Mouse (Mus musculus) megakaryocyte, adult 5-6 weeks (primary cell): ENCODE measurements around the gene Nrxn3. TPM values are rescaled to one million over a fixed set of nuclear protein-coding genes. Genes with fewer than 3 reads are reported as not detected.

Experiments used
- ATAC-seq: 2 replicates; pipeline ENCODE4 v1.8.0; 2016; ENCODE audit warnings: mild to moderate bottlenecking, inconsistent platforms; ENCODE audit not compliant: poor library complexity, severe bottlenecking
- total RNA-seq, 2 experiments: library from RNA; stranded (forward) in 1 of 2; stranded (reverse) in 1 of 2; fragments of 153-499, 151-499 nt in 1 of 2; fragments of 221-1000, 200-1000 nt in 1 of 2; gene quantifications; 2 replicates each; pipeline versions ENCODE4 v1.2.3 to v1.2.4; 2015 to 2017

Gene Nrxn3
- total RNA-seq, 2 experiments from 2014 or later: not detected

GRCm38 (mm10) chr12:89290736-89291574 is 568.3 kb downstream of the Nrxn3 start:
- peak; percentile 89 for ATAC-seq

- peak; percentile 79 for ATAC-seq
Measured at GRCm38 (mm10) chr12:89302011-89302410, 579.3 kb downstream of the Nrxn3 start.

DNA sequence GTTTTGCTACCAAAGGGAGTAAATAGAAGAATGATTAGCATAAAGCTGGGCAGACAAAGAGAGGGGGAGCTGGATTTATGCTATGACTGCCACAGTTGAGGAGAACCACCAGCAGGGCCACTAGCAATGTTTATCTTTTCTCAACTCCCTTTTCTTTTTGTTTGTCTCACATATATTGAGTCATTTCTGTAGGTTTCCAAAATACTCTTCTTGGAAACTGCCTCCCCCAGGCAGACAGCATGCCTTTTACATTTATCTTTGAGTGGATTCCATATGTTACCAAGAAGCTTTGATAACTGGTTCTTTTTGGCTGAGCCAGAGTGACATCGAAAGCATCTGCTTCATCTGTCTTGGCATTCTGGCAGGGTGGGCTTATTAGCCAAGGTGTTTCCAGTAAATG is 587.5 kb downstream of the Nrxn3 start:
- ATAC-seq: no peak

GRCm38 (mm10) chr12:89312586-89312985 is 589.9 kb downstream of the Nrxn3 start:
- ATAC-seq: peak; percentile 72

- ATAC-seq: no peak
Measured at GRCm38 (mm10) chr12:89325864-89326560, 603.3 kb downstream of the Nrxn3 start.

DNA sequence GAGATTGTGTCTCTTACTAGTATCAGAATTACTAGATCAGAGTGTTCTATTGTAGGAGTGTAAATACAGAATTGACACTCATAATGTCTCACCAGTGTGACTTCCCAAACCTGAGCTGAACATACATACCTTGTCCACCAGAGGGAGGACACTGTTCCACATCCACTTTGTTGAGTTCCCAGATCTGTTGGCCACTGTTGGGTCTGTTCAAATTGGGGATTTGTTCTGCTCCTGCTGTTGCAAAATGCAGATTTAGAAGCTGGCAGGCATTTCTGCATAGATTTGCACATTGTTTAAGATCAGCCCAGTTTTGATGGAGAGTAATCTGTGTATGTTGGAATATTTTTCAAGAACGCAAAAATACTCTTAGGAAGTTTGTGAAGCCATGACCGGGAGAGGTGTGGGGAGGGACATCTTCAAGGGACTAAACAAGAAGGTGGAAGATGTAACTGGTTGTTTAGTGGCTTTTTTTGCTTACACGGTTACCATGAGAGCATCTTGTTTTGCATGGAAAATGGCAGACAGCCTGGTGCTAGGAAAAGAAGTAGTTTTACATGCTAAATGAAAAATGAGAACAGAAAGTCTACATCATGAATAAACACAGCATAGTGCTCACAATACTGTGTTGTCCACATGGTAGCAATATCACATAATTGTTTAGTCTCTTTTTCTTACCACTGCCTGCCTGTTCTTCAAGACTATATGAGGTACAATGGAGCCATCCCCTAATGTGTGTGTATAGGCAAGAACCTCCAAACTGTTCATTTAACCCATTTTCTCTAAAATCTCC is 609.0 kb downstream of the Nrxn3 start:
- ATAC-seq: no peak

DNA sequence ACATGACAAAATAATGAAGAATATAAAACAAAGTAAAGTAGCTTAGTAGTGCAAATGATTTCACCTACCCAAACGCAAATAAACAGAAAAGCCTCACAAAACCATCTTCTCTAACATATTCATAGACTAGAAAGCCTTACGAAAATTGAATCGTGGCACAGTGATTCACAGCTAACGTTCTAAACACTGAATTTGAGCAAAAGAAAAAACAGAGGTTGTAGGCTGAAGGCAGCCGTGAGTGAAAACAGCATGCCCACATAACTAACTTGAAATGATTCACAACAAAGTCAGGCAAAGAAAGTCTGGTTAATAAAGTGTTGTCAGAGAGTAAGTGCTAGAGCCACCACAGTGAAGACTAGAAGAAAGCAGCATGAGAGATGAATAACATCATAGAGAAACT is 610.8 kb downstream of the Nrxn3 start:
- ATAC-seq: no peak

DNA sequence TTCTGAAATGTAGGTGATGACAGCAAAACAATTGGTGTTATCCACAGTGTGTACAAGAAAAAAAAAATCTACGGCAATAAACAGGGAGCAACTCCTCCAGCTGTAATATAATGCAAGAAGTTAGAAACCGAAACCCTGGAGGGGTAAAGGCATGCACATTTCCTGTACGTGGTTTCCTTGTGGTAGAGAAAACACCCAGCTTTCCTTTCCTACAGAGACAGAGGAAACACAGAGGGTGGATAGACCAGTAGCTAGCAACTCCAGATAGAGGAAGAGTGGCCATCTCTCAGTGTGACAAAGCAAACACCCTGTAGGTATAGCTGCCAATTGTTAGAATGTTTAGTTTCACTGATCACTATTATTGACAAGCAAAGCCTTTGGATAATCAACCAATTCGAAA is 642.2 kb downstream of the Nrxn3 start:
- ATAC-seq: peak; percentile 24; the same call in 1 of the 2 replicates

DNA sequence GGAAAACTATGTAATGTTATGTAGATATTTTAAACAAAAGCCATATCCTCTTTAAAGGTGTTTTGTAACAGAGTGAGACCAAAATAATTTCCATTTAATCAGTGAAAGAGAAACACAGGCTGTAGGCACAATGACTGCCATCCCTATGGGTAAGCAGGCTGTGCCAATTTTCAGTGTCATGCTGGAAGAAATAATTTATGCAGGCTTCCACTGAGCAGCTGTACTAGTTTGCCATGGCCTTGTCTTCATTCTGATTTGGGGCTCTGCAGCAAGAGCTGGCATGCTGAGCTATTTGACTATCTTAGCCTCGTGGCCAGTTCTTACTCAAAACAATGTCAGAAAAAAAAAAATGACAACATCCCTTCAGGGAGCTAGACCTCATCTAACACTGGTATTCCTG is 647.3 kb downstream of the Nrxn3 start:
- no peak for ATAC-seq

DNA sequence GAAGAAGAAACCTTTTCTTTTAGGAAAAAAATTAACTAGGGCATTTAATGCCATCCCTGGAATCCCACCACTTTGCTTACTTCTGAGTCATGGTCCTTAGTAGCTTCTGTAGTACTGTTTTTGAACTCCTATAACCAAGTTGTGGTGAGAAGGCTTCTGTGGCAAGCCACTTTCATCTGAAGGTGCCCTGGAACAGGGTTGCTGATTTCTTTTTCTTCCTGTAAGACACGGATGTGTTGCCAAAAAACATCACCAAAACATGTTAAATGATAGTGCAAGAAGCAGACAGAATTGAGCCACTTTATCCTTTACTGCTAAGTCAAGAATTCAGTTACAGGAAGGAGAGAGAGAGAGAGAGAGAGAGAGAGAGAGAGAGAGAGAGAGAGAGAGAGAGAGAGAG is 653.9 kb downstream of the Nrxn3 start:
- ATAC-seq: no peak

GRCm38 (mm10) chr12:89377051-89377643 is 654.5 kb downstream of the Nrxn3 start:
- no peak for ATAC-seq

DNA sequence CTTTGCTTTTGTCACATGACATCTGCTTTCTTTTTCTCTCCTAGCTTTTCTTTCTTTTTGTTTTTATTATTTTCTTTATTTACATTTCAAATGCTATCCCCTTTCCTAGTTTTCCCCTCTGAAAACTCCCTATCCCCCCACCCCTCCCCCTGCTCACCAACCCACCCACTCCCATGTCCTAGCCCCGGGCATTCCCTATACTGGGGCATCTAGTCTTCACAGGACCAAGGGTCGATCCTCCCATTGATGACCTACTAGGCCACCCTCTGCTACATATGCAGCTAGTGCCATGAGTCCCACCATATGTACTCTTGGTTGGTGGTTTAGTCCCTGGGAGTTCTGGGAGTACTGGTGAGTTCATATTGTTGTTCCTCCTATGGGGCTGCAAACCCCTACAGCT is 655.0 kb downstream of the Nrxn3 start:
- no peak for ATAC-seq

- no peak for ATAC-seq
Measured at GRCm38 (mm10) chr12:89383254-89383653, 660.6 kb downstream of the Nrxn3 start.

DNA sequence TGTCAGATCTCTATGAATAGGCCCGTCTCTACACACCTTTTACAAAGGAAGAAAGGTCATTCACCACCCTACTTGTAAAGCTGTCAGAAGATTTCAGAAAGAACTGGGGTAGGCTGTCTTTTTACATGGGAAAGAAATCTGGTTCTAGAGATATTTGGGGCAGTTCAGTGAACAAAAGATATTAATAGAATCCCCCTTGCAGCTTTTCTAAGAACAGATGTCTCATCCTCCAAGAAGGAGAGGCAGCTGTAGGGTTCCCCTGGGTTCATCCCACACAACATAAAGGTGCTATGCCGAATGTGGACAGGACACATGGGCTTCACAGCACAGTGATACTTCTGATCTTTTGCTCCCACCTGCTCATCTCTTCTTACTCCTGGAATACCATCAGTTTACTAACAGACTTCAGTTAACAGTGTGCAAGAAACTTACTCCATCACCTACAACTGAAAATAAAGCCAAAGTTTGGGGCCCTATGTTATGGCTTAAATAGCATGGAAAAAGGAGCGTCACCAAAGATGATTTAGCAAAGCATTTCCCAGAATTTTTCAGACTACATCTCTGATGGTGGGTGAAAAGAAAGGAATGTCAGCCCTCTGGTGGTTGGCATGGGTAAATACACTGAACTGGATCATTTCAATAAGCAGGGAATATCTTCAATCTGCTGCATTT is 672.6 kb downstream of the Nrxn3 start:
- no peak for ATAC-seq

- ATAC-seq: no peak
Measured at GRCm38 (mm10) chr12:89436519-89436918, 713.8 kb downstream of the Nrxn3 start.

DNA sequence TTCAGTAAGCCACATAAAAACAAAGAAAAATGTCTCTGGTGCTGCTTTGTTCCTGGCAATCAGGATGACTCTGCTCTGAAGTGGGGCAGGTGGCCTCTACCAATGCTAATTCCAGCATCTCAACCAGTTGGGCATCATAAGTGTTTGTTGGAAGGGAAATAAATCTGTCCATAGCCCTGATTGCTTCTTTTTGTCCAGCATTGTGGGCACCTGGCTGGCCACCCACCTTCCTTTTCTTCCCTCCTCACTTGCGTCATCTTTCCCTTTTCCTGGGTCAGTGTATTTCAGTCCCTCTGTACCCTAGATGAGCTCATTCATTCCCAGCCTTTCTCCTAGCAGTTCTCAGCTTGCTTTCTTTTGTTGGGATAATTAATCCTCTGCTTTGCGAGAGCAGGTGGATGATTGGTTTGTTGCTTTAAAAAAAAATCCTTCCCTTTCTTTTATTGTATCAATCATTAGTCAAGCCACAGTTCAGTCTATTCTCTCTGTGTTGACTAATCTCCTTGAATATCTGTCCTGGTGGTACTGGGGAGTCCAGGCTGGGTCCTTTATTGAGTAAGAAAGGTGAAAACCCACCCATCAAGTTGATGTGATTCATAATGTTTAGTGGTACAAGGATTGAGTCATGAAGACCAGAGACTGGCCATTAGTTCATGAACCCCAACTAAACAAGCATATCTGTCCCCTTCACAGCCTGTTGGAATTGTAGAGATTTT is 719.8 kb downstream of the Nrxn3 start:
- no peak for ATAC-seq

DNA sequence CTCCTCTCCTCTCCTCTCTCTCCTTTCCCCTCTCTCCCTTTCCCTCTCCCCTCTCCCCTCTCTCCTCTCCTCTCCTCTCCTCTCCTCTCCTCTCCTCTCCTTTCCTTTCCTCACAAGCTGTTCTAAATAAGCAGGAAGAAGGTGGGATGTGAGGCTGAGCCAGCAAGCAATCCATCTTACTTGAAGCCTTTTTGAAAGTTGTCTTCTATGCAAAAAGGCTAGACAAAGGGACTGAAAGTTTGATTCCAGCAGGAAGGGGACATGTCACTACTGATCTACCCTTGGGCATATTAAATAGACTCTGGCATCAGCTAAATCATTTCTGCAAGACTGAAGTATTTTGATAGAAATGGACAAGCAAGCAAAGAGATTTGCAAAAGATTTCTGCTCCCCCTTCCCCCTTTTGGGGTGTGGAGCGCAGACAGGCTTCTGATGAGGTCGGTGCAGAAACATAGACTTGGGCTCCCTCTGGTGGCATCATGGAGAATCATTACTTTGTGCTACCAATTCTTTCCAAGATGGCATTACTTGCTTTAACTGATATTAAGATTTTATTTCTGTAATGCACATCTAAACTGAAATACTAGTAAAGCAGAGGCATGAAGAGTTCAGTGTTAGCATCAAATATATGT is 728.1 kb downstream of the Nrxn3 start:
- ATAC-seq: 0 out of 2 replicates have a peak, but pooled peaks have one; percentile 49

GRCm38 (mm10) chr12:89470226-89470625 is 747.5 kb downstream of the Nrxn3 start:
- ATAC-seq: no peak

DNA sequence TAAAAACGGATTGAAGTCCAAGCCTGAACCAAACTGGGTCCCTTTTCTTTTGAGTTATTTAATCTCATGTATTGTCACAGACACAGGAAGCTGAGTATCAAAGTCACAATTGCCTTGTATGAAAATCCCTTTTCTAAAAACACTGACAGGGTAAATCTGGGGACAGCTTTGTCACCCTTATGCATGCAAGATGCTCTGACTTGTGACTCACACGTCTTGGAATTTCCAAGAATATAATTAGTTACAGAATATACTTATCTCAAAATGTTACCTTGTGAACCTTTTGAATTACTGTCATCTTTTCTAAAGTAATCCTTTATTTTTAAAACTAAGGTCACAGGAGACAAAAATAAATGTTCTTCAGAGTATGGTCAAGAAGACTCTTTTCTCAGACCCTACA is 748.6 kb downstream of the Nrxn3 start:
- no peak for ATAC-seq
